Mouse (Mus musculus) left cerebral cortex, postnatal 14 days (tissue): Measurements from ENCODE around the gene Gan. TPM values are rescaled to one million over a fixed set of nuclear protein-coding genes. Genes with fewer than 3 reads are reported as not detected.
A peak's percentile ranks its signal among the peaks of the same experiment; 100 is the strongest.

Experiments used
- DNase-seq, 2 experiments: peaks; one replicate each; pipeline ENCODE4 v3.0.0; 2021 to 2022; ENCODE audit warnings: low spot score in 2 of 2, mixed read lengths in 1 of 2
- intact Hi-C: fragments of 180-260 bp; cut with DNase I; formaldehyde crosslinking; loops from one replicate; pipeline ENCODE4 v1.15.1; 2025
- total RNA-seq, 2 experiments: library from RNA; stranded (reverse); gene quantifications; 2 replicates each; pipeline ENCODE4 v1.2.3; 2021

Gan gene
- total RNA-seq, 2 experiments from 2014 or later = 17.2 to 19.3 TPM

DNA sequence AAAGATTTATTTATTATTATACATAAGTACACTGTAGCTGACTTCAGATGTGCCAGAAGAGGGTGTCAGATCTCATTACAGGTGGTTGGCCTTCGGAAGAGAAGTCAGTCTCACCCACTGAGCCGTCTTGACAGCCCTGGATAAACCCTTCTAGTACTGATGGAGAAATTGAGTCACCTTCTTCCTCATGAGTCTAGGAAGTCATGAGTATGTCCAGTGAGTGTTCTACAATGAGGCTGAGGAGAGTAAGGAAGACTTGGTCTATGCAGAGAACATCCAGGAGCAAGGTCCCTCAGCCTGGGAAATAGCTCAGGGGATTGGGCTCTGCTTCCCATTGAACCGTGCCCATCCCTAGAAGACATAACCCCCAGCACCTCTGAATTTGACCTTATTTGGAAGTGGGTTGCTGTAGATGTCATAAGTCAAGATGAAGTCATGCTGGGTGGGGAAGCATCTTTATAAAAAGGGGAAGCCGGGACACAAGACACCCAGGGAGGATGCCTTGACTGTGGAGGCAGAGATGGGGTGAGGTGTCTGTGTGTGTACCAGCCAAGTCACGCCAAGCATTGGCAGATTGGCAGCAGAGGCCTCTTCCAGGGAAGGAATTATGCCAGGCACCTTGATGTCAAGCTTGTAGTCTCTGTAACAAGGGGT is 83.0 kb downstream of the Gan start:
- no peak for DNase-seq
- intact Hi-C loops = no loop called here

GRCm38 (mm10) chr8:117241848-117242247 is 83.9 kb downstream of the Gan start:
- intact Hi-C loops = no loop called here
- DNase-seq = no peak

DNA sequence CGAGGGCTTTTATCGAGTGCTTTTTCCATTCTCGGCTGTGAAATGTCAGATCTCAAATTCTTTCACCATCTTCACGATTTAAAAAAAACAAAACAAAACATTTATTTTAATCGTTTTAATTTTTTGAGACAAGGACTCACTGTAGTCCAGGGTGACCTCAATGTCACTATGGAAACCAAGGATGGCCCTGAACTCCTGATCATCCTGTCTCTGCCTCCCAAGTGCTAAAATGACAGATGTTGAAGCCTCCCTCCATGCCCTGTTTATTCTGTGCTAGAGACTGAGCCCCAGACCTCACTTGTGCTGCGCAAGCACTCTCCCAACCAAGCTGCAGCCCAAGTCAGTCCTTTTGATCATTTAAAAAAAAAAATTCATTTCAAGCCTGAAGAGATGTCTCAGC is 84.4 kb downstream of the Gan start:
- intact Hi-C loops = no loop called here
- DNase-seq = no peak

GRCm38 (mm10) chr8:117244601-117245000 is 86.7 kb downstream of the Gan start:
- intact Hi-C loops = no loop called here
- DNase-seq = no peak

GRCm38 (mm10) chr8:117248341-117248740 is 90.4 kb downstream of the Gan start:
- no peak for DNase-seq
- intact Hi-C loops = no loop called here

DNA sequence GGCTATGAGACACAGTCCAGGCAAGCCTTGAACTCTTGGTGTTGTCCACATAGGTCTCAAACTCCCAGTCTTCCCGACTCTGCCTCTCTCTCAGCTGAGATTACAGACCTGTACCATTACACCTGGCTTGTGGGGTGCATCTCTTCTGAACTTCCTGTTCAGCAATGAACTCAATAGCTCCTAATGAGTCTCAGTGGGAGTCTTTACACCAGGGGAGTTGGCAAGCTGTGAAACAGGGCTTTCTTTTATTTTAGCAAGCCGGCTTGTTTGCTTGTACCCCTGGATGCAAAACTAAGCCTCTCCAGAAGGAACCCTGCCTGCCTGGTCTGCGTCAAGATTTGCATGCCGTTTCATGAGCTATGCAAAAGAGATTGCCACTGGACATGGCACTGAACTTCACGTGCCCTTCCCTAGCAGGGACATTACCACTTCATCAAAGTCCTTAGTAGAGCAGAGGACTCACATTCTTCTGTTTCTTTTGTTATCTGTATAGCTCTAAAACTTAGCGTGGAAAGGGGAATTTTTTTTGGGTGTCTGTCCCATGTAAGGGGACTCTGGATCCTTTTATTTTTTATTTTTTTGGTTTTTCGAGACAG is 93.2 kb downstream of the Gan start:
- DNase-seq = no peak
- intact Hi-C loops = no loop called here

DNA sequence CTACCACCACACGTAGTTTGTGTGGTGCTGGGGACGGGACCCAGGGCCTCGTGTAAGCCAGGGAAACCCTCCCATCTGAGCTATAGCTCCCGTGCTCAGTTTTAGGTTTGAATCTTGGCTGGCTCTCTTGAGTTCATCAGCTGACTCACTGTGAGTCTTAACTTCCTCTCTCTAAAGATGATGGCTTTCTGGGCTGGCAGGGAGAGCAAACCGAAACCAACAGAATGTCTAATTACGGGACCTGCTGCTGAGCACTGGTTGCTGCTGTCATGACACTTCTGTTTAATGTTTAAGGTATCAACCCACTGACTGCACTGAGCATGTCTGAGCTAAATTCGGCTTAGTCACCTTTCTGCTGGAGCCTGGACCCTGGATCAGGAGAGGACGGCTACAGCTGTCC is 94.7 kb downstream of the Gan start:
- intact Hi-C loops = loop anchor here (2.0 kb wide), 1 partner anchor 28 kb away; no protein-coding TSS in a partner anchor
- DNase-seq = no peak

DNA sequence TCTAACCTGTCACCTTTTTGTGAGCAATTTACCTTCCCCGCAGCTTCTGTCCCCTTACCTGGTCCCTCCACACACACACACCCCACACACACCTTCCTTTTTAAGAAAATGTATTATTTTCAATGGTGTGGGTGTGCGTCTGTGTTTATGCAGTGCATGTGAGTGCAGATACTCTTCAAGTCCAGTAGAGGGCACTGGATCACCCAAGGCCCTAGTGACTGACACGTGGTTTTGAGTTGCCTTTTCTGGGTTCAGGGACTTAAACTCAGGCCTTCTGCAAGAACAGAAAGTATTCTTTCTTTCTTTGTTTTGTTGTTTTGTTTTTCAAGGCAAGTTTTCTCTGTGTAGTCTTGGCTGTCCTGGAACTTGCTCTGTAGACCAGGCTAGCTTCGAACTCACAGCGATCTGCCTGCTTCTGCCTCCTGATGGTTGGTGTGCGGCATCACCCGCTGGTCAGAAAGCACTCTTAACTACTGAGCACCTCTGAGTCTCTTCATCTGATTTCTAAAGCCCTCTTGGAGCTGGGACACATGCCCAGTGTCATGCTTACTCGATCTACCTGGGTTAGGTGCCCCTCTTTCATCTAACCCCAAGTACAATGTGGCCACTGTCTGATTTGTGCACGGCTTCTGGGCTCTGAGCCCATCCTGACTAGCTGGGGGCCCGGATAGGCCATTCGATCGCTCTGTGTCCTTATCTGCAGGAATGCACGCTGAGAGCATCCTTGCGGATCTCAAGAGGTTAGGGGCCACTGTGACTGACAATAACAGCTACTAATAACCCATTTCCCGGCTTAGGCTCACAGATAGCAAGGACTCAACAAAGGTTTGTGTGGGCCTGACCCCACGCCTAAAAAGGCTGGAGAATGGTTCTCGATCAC is 95.7 kb downstream of the Gan start:
- DNase-seq = no peak
- intact Hi-C loops = loop anchor here (2.0 kb wide), 1 partner anchor 29 kb away; no protein-coding TSS in a partner anchor

GRCm38 (mm10) chr8:117254496-117254895 is 96.6 kb downstream of the Gan start:
- no peak for DNase-seq
- intact Hi-C loops = no loop called here

DNA sequence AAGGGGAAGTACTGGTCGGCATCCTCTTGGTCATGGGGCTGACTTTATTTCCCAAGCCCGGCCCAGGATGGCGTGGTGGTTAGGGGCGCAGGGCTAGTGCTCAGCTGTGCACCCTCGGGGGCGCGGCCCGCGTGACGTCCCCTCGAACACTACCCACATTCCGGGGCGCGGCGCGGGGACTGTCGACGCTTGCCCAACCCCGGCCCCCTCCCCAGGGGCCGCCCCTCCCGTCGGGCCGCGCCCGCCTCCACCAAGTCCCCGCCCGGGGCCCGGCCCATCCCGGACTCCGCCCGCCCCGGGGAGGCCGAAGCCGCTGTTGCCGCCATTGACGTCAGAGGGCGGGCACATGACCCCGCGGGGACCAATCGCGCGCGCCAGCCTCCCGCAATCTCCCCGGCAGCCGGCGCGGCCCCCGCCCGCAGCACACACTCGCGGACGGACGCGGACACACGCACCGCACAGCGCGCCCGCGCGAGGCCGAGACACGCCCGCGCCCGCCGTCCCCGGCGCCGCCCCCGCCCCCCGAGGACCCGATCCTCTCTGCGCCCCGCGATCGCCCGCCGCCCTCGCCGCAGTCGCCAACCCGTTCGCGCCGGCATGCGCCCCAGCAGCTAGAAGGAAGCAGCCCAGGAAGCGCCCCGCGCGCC is 98.5 kb downstream of the Gan start:
- peak; percentile 93 to 96 for DNase-seq
- intact Hi-C loops = loop anchor here (2.0 to 5.0 kb wide), 2 partner anchors 76 to 122 kb away; no protein-coding TSS in a partner anchor

DNA sequence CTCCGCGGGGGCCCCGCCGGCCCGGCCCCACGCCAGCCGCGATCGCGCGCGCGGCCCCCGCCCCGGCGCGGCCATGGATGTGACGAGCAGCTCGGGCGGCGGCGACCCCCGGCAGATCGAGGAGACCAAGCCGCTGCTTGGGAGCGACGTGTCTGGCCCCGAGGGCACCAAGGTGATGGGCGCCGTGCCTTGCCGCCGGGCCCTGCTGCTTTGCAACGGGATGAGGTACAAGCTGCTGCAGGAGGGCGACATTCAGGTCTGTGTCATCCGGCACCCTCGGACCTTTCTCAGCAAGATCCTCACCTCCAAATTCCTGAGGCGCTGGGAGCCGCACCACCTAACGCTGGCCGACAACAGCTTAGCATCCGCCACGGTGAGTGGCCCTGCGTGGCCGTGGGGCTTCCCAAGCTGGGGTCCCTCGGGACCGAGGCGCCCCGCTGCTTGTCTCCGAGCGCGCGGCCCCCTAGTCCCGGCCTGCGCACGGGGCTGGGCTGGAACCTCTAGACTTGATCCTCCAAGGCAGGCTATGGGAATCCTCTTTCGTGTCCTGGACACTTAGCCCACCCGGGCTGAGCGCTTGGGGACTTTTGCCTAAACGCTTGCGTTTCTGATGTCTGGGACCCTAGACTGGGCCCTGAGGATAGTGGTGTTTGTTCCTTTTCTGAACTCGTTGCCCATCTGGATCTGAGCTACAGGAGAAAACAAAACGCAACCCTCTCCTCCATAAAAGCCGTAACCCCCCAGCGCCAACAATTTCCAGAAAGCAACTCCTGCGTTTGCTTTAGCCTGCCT is 99.3 kb downstream of the Gan start, which contains the start of gene Cmip:
Gene Cmip (plus strand): TSS at position 36 of the 792 bp plus-strand sequence.
- DNase-seq = peak in 1 of 2 experiments; percentile 39
- intact Hi-C loops = loop anchor here (2.0 to 5.0 kb wide), 2 partner anchors 75 to 122 kb away; no protein-coding TSS in a partner anchor

DNA sequence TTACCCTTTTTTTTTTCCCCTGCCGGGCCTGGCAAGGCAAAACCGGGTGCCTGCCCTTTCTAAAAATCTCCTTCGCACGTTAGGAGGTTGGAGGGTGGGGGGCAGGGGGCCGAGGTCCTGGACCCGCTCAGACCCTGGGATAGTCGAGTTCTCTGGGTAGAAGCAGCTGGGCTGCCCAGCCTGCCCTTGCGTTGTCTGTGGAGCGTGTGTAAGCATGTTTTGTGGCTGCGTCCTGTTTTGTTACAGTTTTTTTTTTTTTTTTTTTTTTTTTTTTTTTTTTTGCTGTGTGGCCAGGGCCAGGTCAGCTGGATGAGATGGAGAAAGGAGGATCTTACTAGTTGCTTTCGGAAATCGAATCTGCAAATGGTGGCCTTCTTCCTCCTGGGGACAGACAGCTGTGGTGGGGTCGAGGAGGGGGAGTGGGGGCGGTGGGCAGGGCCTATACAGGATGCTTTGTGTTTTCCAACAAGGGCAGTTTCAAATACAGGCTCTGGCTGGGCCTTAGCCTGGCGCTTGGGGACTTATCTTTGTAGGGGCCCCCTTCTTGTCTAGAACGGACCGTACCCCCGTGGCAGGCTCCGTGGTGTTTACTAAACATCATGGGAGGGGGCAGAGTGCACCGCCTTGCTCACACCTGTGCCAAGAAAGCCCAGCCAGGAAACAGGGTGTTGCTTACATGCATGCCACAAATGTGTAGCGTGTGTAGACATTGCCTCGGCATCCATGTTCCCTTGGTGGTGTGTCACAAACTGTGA is 100.1 kb downstream of the Gan start:
- DNase-seq = no peak
- intact Hi-C loops = loop anchor here (2.0 to 5.0 kb wide), 2 partner anchors 74 to 121 kb away; no protein-coding TSS in a partner anchor

DNA sequence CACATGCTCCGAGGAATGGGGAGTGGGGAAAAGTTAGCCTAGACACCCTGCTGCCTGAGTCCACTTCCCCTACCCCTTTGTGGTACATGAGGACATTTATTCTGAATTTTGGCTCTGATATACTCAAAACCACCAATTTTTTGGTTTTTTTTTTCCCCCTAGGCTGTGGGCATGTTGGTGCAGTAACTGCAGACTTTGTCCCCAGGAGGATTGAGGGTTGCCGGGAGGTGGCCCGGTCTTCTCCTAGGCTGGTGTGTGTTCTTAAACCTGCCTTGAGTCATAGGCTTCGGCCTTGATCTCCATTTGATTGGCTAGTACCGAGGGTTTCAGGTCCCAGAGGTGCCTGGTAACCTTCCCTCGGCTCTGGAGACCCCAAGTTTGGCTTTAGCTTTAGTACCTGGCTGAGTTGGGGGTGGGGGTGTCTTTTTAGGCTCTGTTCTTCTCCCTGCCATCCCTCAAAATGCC is 100.7 kb downstream of the Gan start:
- DNase-seq = no peak
- intact Hi-C loops = loop anchor here (5.0 kb wide), 1 partner anchor 74 kb away; no protein-coding TSS in a partner anchor

GRCm38 (mm10) chr8:117259431-117260001 is 101.6 kb downstream of the Gan start:
- no peak for DNase-seq
- intact Hi-C loops = loop anchor here (5.0 kb wide), 1 partner anchor 73 kb away; no protein-coding TSS in a partner anchor

- DNase-seq = no peak
- intact Hi-C loops = no loop called here
Observed at GRCm38 (mm10) chr8:117260234-117260929, 102.4 kb downstream of the Gan start.

DNA sequence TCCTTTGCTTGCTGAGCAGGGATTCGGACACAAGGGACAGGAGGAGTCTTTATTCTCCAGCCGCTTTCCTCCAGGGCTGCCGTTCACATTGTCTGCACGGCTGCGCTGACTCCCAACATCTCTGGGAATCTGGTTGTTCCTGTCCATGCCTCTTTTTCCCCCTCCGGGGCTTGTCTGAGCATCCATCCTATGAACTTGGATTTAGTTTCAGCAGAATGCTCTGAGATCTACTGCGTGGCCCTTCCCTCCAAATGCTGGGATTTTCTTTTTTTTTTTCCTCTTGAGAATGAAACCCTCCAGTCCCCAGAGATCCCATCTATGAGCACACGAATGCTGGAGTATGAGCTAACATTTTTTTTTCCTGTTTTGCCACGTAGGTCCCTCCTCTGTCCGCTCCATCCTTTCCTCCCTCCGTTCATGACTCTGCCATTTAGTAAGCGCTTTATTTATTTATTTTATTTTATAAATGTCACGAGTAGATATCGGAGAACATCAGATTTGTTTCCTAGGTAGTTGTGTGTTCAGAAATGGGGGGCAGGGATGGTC is 103.1 kb downstream of the Gan start:
- intact Hi-C loops = no loop called here
- DNase-seq = no peak

DNA sequence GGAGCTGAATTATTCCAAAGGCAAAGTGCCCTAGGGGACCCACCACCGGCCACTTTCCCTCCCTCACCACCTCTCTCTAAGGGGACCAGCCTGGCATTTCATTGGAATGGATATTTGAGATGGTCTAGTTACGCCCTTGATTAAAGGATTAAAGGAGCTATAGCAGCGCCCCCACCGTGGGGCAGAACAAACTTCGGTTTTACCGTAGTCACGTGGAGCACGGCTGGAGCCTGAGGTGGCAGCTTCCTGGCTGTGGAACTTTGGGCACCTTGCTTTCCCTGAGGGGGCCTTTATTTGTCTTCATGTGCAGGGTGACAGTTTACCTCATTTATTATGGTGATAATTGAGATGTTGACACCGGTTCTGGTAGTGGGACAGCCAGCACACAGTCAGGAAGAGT is 103.8 kb downstream of the Gan start:
- DNase-seq = no peak
- intact Hi-C loops = no loop called here
